Mouse (Mus musculus): ENCODE results near the gene Tcf19. TPM values are rescaled to one million over a fixed set of nuclear protein-coding genes. Genes with fewer than 3 reads are reported as not detected.

Gene Tcf19
- polyA plus RNA-seq, 1 experiment, result 11.1 TPM

- Histone ChIP-seq H3K27me3 (ENCODE audit: control insufficient read depth, insufficient read depth, insufficient read length) (no peaks in the 10 kb centered on the region), H3K79me2 (ENCODE audit: control insufficient read depth, insufficient read depth) (no peaks in the 10 kb centered on the region), H3K36me3 (ENCODE audit: control insufficient read depth, insufficient read depth) (no peaks in the 10 kb centered on the region), H3ac (ENCODE audit: control insufficient read depth, insufficient read length) (no peak overlapping the region), H3K4me3 (no peak overlapping the region), H3K4me2 (ENCODE audit: low read depth) (no peak overlapping the region)
- TF ChIP-seq E2F4 (IDR thresholded peaks at IDR 0.05; ENCODE audit: insufficient read depth), result no peak
- no peak for TF ChIP-seq POLR2A (IDR thresholded peaks at IDR 0.05; ENCODE audit: insufficient read length, low read depth)
- no peak for TF ChIP-seq REST (IDR thresholded peaks at IDR 0.05; ENCODE audit: insufficient read depth, insufficient read length)
- TF ChIP-seq USF1 (IDR thresholded peaks at IDR 0.05; ENCODE audit: low read depth), result no peak
- no peak for TF ChIP-seq MAX (IDR thresholded peaks at IDR 0.05; ENCODE audit: low read depth)
- TF ChIP-seq CEBPB (IDR thresholded peaks at IDR 0.05; ENCODE audit: insufficient read depth, poor library complexity, severe bottlenecking), result no peak
- TF ChIP-seq MYOG (IDR thresholded peaks at IDR 0.05; ENCODE audit: control insufficient read depth in 1 of 3, insufficient read depth in 1 of 3, insufficient read length in 2 of 3, low read depth in 2 of 3), result no peak
- no peak for TF ChIP-seq POLR2AphosphoS2 (IDR thresholded peaks at IDR 0.05; ENCODE audit: insufficient read length, low read depth)
- TF ChIP-seq TCF12 (IDR thresholded peaks at IDR 0.05; ENCODE audit: insufficient read depth, poor library complexity, severe bottlenecking), result no peak
- no peak for TF ChIP-seq TCF3 (IDR thresholded peaks at IDR 0.05; ENCODE audit: insufficient read length, low read depth)
- TF ChIP-seq SRF (IDR thresholded peaks at IDR 0.05; ENCODE audit: control insufficient read depth, insufficient read length, low read depth), result no peak
- TF ChIP-seq MYOD1 (IDR thresholded peaks at IDR 0.05; ENCODE audit: control insufficient read depth in 1 of 3, insufficient read length in 2 of 3, low read depth in 2 of 3), result no peak
Measured at GRCm38 (mm10) chr17:35537421-35537820, 20.8 kb upstream of the Tcf19 start.

DNA sequence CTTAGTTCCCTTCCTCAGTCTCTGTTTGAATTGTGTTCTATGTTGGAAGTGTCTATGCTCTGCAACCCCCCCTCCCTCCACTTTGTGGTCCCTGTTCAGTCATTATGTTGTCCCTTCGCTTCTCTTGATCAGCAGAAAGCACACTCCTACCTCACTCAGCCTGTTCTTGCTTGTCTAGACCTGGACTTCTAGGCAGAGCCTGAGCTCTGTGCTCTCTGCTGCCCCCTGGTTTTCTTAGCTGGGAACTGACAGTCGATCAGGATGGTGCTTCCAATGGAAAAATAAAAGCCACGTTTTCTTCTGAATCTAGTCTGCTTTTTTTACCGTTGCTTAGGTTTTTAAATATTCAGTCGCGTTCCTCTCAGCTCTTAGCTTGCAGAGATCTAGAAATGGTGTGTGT lies 17.7 kb upstream of the Tcf19 start:
- Histone ChIP-seq H3K36me3 (ENCODE audit: control insufficient read depth, insufficient read depth) (no peaks in the 10 kb centered on the region), H3K79me2 (ENCODE audit: control insufficient read depth, insufficient read depth) (no peaks in the 10 kb centered on the region), H3K4me3 (no peak overlapping the region), H3K27me3 (ENCODE audit: control insufficient read depth, insufficient read depth, insufficient read length) (no peaks in the 10 kb centered on the region), H3ac (ENCODE audit: control insufficient read depth, insufficient read length) (no peak overlapping the region), H3K4me2 (ENCODE audit: low read depth) (no peak overlapping the region)
- TF ChIP-seq CEBPB (IDR thresholded peaks at IDR 0.05; ENCODE audit: insufficient read depth, poor library complexity, severe bottlenecking) (no peak), REST (IDR thresholded peaks at IDR 0.05; ENCODE audit: insufficient read depth, insufficient read length) (no peak), MAX (IDR thresholded peaks at IDR 0.05; ENCODE audit: low read depth) (no peak), USF1 (IDR thresholded peaks at IDR 0.05; ENCODE audit: low read depth) (no peak), MYOG (IDR thresholded peaks at IDR 0.05; ENCODE audit: control insufficient read depth in 1 of 3, insufficient read depth in 1 of 3, insufficient read length in 2 of 3, low read depth in 2 of 3) (no peak), MYOD1 (IDR thresholded peaks at IDR 0.05; ENCODE audit: control insufficient read depth in 1 of 3, insufficient read length in 2 of 3, low read depth in 2 of 3) (no peak)

DNA sequence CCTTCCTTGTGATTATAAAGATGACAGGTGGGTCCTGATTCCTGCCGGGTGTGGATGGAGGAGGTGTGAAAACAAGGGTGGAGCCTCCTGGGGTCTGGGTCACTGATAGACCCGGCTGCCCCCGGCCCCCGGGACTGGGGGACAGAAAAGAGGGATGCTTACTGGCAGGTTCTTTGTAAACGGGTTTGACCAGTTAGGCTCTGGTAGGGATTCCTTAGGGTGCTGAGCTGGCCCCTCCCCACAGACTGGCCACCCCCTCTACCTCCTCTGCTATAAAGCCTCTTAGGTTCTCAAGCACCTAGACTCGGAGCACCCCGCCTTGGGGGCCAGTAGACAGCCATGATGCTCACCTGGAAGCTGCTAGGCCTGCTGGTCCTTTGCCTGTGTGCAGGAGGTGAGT lies 16.3 kb upstream of the Tcf19 start, which contains the start of gene Psors1c2:
Gene Psors1c2, plus strand, starts transcription at position 301 of the 400 bp plus-strand sequence.
- Histone ChIP-seq H3K4me2 (ENCODE audit: low read depth) (no peak within 1 kb of the TSS), H3K27me3 (ENCODE audit: control insufficient read depth, insufficient read depth, insufficient read length) (no peaks in the 10 kb centered on the region), H3ac (ENCODE audit: control insufficient read depth, insufficient read length) (no peak within 1 kb of the TSS), H3K79me2 (ENCODE audit: control insufficient read depth, insufficient read depth) (no peaks in the 10 kb centered on the region), H3K4me3 (no peak within 1 kb of the TSS), H3K36me3 (ENCODE audit: control insufficient read depth, insufficient read depth) (no peaks in the 10 kb centered on the region)
- no peak for TF ChIP-seq POLR2AphosphoS2 (IDR thresholded peaks at IDR 0.05; ENCODE audit: insufficient read length, low read depth)
- no peak for TF ChIP-seq MYOG (IDR thresholded peaks at IDR 0.05; ENCODE audit: control insufficient read depth in 1 of 3, insufficient read depth in 1 of 3, insufficient read length in 2 of 3, low read depth in 2 of 3)
- no peak for TF ChIP-seq TCF3 (IDR thresholded peaks at IDR 0.05; ENCODE audit: insufficient read length, low read depth)
- TF ChIP-seq SRF (IDR thresholded peaks at IDR 0.05; ENCODE audit: control insufficient read depth, insufficient read length, low read depth), result no peak
- TF ChIP-seq E2F4 (IDR thresholded peaks at IDR 0.05; ENCODE audit: insufficient read depth), result no peak
- no peak for TF ChIP-seq MYOD1 (IDR thresholded peaks at IDR 0.05; ENCODE audit: control insufficient read depth in 1 of 3, insufficient read length in 2 of 3, low read depth in 2 of 3)
- no peak for TF ChIP-seq CEBPB (IDR thresholded peaks at IDR 0.05; ENCODE audit: insufficient read depth, poor library complexity, severe bottlenecking)
- TF ChIP-seq TCF12 (IDR thresholded peaks at IDR 0.05; ENCODE audit: insufficient read depth, poor library complexity, severe bottlenecking), result no peak
- no peak for TF ChIP-seq REST (IDR thresholded peaks at IDR 0.05; ENCODE audit: insufficient read depth, insufficient read length)
- no peak for TF ChIP-seq POLR2A (IDR thresholded peaks at IDR 0.05; ENCODE audit: insufficient read length, low read depth)

DNA sequence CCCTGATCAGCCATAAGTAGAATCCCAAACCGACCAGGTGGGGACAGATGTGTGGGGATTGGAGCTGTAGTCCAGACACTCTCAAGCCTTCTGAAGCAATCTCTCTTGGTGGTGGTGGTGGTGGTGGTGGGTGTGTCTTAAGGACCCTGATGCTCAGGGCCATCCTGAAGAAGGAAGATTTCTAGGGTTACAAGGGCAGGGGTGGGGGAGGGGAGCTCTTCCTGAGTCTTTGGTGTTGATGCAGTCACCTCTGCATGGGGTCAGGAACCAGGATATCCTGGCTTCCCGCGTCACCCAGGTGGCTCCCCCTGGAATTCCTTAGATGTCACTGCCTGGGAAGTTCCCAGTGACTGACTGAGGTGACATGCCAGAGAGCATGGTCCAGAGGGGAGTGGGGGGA lies 15.7 kb upstream of the Tcf19 start:
- Histone ChIP-seq H3K79me2 (ENCODE audit: control insufficient read depth, insufficient read depth) (no peaks in the 10 kb centered on the region), H3K4me2 (ENCODE audit: low read depth) (no peak overlapping the region), H3K27me3 (ENCODE audit: control insufficient read depth, insufficient read depth, insufficient read length) (no peaks in the 10 kb centered on the region), H3K36me3 (ENCODE audit: control insufficient read depth, insufficient read depth) (no peaks in the 10 kb centered on the region), H3ac (ENCODE audit: control insufficient read depth, insufficient read length) (no peak overlapping the region), H3K4me3 (no peak overlapping the region)
- TF ChIP-seq POLR2A (IDR thresholded peaks at IDR 0.05; ENCODE audit: insufficient read length, low read depth) (no peak), E2F4 (IDR thresholded peaks at IDR 0.05; ENCODE audit: insufficient read depth) (no peak)

GRCm38 (mm10) chr17:35526644-35527043 lies 10.0 kb upstream of the Tcf19 start:
- TF ChIP-seq SRF (IDR thresholded peaks at IDR 0.05; ENCODE audit: control insufficient read depth, insufficient read length, low read depth) (no peak), POLR2AphosphoS2 (IDR thresholded peaks at IDR 0.05; ENCODE audit: insufficient read length, low read depth) (no peak), POLR2A (IDR thresholded peaks at IDR 0.05; ENCODE audit: insufficient read length, low read depth) (no peak), TCF12 (IDR thresholded peaks at IDR 0.05; ENCODE audit: insufficient read depth, poor library complexity, severe bottlenecking) (no peak), MAX (IDR thresholded peaks at IDR 0.05; ENCODE audit: low read depth) (no peak), TCF3 (IDR thresholded peaks at IDR 0.05; ENCODE audit: insufficient read length, low read depth) (no peak), MYOG (IDR thresholded peaks at IDR 0.05; ENCODE audit: control insufficient read depth in 1 of 3, insufficient read depth in 1 of 3, insufficient read length in 2 of 3, low read depth in 2 of 3) (no peak), MYOD1 (IDR thresholded peaks at IDR 0.05; ENCODE audit: control insufficient read depth in 1 of 3, insufficient read length in 2 of 3, low read depth in 2 of 3) (no peak), USF1 (IDR thresholded peaks at IDR 0.05; ENCODE audit: low read depth) (no peak), E2F4 (IDR thresholded peaks at IDR 0.05; ENCODE audit: insufficient read depth) (no peak), CEBPB (IDR thresholded peaks at IDR 0.05; ENCODE audit: insufficient read depth, poor library complexity, severe bottlenecking) (no peak), REST (IDR thresholded peaks at IDR 0.05; ENCODE audit: insufficient read depth, insufficient read length) (no peak)
- Histone ChIP-seq H3K79me2 (ENCODE audit: control insufficient read depth, insufficient read depth) (no peaks in the 10 kb centered on the region), H3K27me3 (ENCODE audit: control insufficient read depth, insufficient read depth, insufficient read length) (no peaks in the 10 kb centered on the region), H3K4me2 (ENCODE audit: low read depth) (no peak overlapping the region), H3K36me3 (ENCODE audit: control insufficient read depth, insufficient read depth) (no peaks in the 10 kb centered on the region), H3ac (ENCODE audit: control insufficient read depth, insufficient read length) (no peak overlapping the region), H3K4me3 (no peak overlapping the region)

Data from myocyte (in vitro differentiated cells).